In the genomic region with DNA sequence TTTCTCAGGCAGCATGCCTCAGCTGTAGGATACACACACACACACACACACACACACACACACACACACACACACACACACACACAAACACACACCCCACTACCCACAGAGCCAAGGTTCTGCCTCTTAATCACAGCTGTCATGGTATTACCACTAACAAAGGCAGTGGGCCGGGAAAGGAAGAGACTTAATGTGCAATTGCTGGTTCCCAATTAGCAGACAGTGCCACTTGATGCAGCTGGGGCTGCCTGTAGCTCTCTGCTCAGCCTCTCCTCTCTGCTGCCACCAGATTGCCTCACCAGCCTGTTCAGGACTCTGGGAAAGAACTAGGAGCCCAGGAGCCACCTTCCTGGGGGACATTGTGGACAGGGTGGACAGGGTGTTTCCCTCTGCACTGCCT, we compare ENCODE assay signal across 13 mouse cellular contexts. TPM values are rescaled to one million over a fixed set of nuclear protein-coding genes. Genes with fewer than 3 reads are reported as not detected.
DNase-seq lines count a peak whose midpoint lies in the region; ATAC-seq lines count a peak whose summit lies in the region.
"Had no signal": no experiment of that assay in that cellular context is flagged by ENCODE, and none has a peak within 500 bp of the region (broad histone marks: within the 10 kb centered on the region; RNA-seq: fewer than 3 reads in every experiment).

No protein-coding gene starts in this region.

- peaks cover 3% of the 10 kb centered on the region; the same call in 1 of the 2 replicates for H3K27me3 ChIP-seq in midbrain, embryonic 12.5 days
- no peaks in the 10 kb centered on the region for H3K27me3 ChIP-seq in midbrain, embryonic 16.5 days (ENCODE audit: control insufficient read depth, insufficient read depth, low read depth, low read length)
- H3K27me3 ChIP-seq in forebrain, embryonic 13.5 days: no peaks in the 10 kb centered on the region
- H3K27me3 ChIP-seq in hindbrain, embryonic 13.5 days: peaks cover 4% of the 10 kb centered on the region; the same call in 1 of the 2 replicates
- no peaks in the 10 kb centered on the region for H3K27me3 ChIP-seq in neural tube, embryonic 14.5 days (ENCODE audit: control insufficient read depth, insufficient read depth, low read length)
- H3K27me3 ChIP-seq: embryonic facial prominence, embryonic 15.5 days had no signal

- no peak overlapping the region; the same call in 1 of the 2 replicates for H3K9ac ChIP-seq in midbrain, embryonic 12.5 days (replicated peaks)
- no peak overlapping the region for H3K9ac ChIP-seq in midbrain, embryonic 16.5 days (ENCODE audit: low read depth, low read length)
- no peak overlapping the region for H3K9ac ChIP-seq in forebrain, embryonic 13.5 days
- H3K9ac ChIP-seq in hindbrain, embryonic 13.5 days: peak overlapping the region; percentile 35; the same call in 1 of the 2 replicates
- no peak overlapping the region for H3K9ac ChIP-seq in neural tube, embryonic 14.5 days (replicated peaks; ENCODE audit: low read depth, low read length)
- H3K9ac ChIP-seq: embryonic facial prominence, embryonic 15.5 days; limb, embryonic 12.5 days had no signal

- H3K36me3 ChIP-seq in midbrain, embryonic 12.5 days: no peaks in the 10 kb centered on the region
- H3K36me3 ChIP-seq in midbrain, embryonic 16.5 days (ENCODE audit: control insufficient read depth, insufficient read depth, low read length): no peaks in the 10 kb centered on the region
- H3K36me3 ChIP-seq in forebrain, embryonic 13.5 days (ENCODE audit: poor library complexity, severe bottlenecking): no peaks in the 10 kb centered on the region
- H3K36me3 ChIP-seq in hindbrain, embryonic 13.5 days: no peaks in the 10 kb centered on the region
- H3K36me3 ChIP-seq in neural tube, embryonic 14.5 days (ENCODE audit: control insufficient read depth, insufficient read depth, low read length): no peaks in the 10 kb centered on the region
- H3K36me3 ChIP-seq: embryonic facial prominence, embryonic 15.5 days; limb, embryonic 12.5 days had no signal

- H3K9me3 ChIP-seq in midbrain, embryonic 12.5 days: no peaks in the 10 kb centered on the region
- H3K9me3 ChIP-seq in midbrain, embryonic 16.5 days (replicated peaks; ENCODE audit: control insufficient read depth, low read length, poor library complexity, severe bottlenecking): no peaks in the 10 kb centered on the region
- no peaks in the 10 kb centered on the region for H3K9me3 ChIP-seq in forebrain, embryonic 13.5 days (replicated peaks)
- no peaks in the 10 kb centered on the region for H3K9me3 ChIP-seq in hindbrain, embryonic 13.5 days
- H3K9me3 ChIP-seq in neural tube, embryonic 14.5 days (ENCODE audit: control insufficient read depth, low read length): no peaks in the 10 kb centered on the region
- H3K9me3 ChIP-seq: embryonic facial prominence, embryonic 15.5 days; limb, embryonic 12.5 days had no signal

- H3K4me1 ChIP-seq in midbrain, embryonic 12.5 days: peaks cover 7% of the 10 kb centered on the region; the same call in 1 of the 2 replicates
- no peaks in the 10 kb centered on the region for H3K4me1 ChIP-seq in midbrain, embryonic 16.5 days (ENCODE audit: control insufficient read depth, insufficient read depth, low read length)
- peaks cover 7% of the 10 kb centered on the region for H3K4me1 ChIP-seq in forebrain, embryonic 13.5 days
- peaks cover 8% of the 10 kb centered on the region for H3K4me1 ChIP-seq in hindbrain, embryonic 13.5 days (replicated peaks)
- H3K4me1 ChIP-seq in neural tube, embryonic 14.5 days (ENCODE audit: control insufficient read depth, insufficient read depth, low read length): no peaks in the 10 kb centered on the region
- H3K4me1 ChIP-seq: embryonic facial prominence, embryonic 15.5 days; limb, embryonic 12.5 days had no signal

- no peak overlapping the region for H3K27ac ChIP-seq in midbrain, embryonic 12.5 days (replicated peaks)
- H3K27ac ChIP-seq in midbrain, embryonic 16.5 days (ENCODE audit: low read length): no peak overlapping the region
- H3K27ac ChIP-seq in forebrain, embryonic 13.5 days: no peak overlapping the region
- H3K27ac ChIP-seq in hindbrain, embryonic 13.5 days: peak overlapping the region; percentile 23; the same call in 1 of the 2 replicates
- H3K27ac ChIP-seq in neural tube, embryonic 14.5 days (ENCODE audit: low read depth, low read length): no peak overlapping the region
- H3K27ac ChIP-seq: embryonic facial prominence, embryonic 15.5 days; kidney, postnatal 0 days; limb, embryonic 12.5 days had no signal

- WGBS in midbrain, embryonic 12.5 days: 36% methylated on average over 1 of the region's 1 CpGs
- 9% methylated on average over 1 of the region's 1 CpGs for WGBS in midbrain, embryonic 16.5 days
- WGBS in forebrain, embryonic 13.5 days: 6% methylated on average over 1 of the region's 1 CpGs
- 7% methylated on average over 1 of the region's 1 CpGs for WGBS in hindbrain, embryonic 13.5 days
- WGBS in neural tube, embryonic 14.5 days: 5% methylated on average over 1 of the region's 1 CpGs

- no peak overlapping the region for H3K4me3 ChIP-seq in midbrain, embryonic 12.5 days
- no peak overlapping the region for H3K4me3 ChIP-seq in midbrain, embryonic 16.5 days (ENCODE audit: low read depth, low read length)
- no peak overlapping the region for H3K4me3 ChIP-seq in forebrain, embryonic 13.5 days
- H3K4me3 ChIP-seq in hindbrain, embryonic 13.5 days: no peak overlapping the region
- no peak overlapping the region for H3K4me3 ChIP-seq in neural tube, embryonic 14.5 days (ENCODE audit: low read depth, low read length)
- H3K4me3 ChIP-seq: embryonic facial prominence, embryonic 15.5 days; limb, embryonic 12.5 days had no signal

- DNase-seq in kidney, postnatal 25 days: no peak
- DNase-seq in cerebellum, postnatal 36 days: no peak
- DNase-seq: adrenal gland, postnatal 25 days; cerebellum, adult 18-20 months; lung, adult 2 months had no signal

- no peak overlapping the region for H3K4me2 ChIP-seq in midbrain, embryonic 12.5 days (replicated peaks)
- no peak overlapping the region for H3K4me2 ChIP-seq in midbrain, embryonic 16.5 days (ENCODE audit: low read length)
- H3K4me2 ChIP-seq in forebrain, embryonic 13.5 days: no peak overlapping the region
- no peak overlapping the region for H3K4me2 ChIP-seq in hindbrain, embryonic 13.5 days
- H3K4me2 ChIP-seq in neural tube, embryonic 14.5 days (ENCODE audit: low read depth, low read length): no peak overlapping the region
- H3K4me2 ChIP-seq: embryonic facial prominence, embryonic 15.5 days; limb, embryonic 12.5 days had no signal

- 0 out of 2 replicates have a peak, but pooled peaks have one; percentile 19 for ATAC-seq in midbrain, embryonic 12.5 days (ENCODE audit: low FRiP score, low read depth)
- no peak for ATAC-seq in midbrain, embryonic 16.5 days
- peak; percentile 85 for ATAC-seq in forebrain, embryonic 13.5 days
- ATAC-seq in hindbrain, embryonic 13.5 days (ENCODE audit: low FRiP score): peak; percentile 57
- ATAC-seq in neural tube, embryonic 14.5 days (ENCODE audit: low read depth): peak; percentile 77; the same call in 1 of the 2 replicates

RNA-seq across cellular contexts. Expression of gene Ttll9, which starts 23.3 kb away (rescaled TPM):
- polyA plus RNA-seq in midbrain, embryonic 12.5 days (2016; fragmentation: Nextera tagmentation; extraction: Ambion mirVana): 1.4 and 1.7 TPM in 2 replicates
- polyA plus RNA-seq in midbrain, embryonic 16.5 days (2015; fragmentation: Nextera tagmentation; extraction: Ambion mirVana): 6.8 and 9.2 TPM in 2 replicates
- polyA plus RNA-seq in forebrain, embryonic 13.5 days (2015; fragmentation: Nextera tagmentation; extraction: Ambion mirVana): 1.7 and 1.8 TPM in 2 replicates
- 5.0 and 5.5 TPM in 2 replicates for polyA plus RNA-seq in hindbrain, embryonic 13.5 days (2015; fragmentation: Nextera tagmentation; extraction: Ambion mirVana)
- 6.4 and 8.2 TPM in 2 replicates for polyA plus RNA-seq in neural tube, embryonic 14.5 days (2014; fragmentation: Nextera tagmentation; extraction: Ambion mirVana)

RNA-seq across cellular contexts. Expression of gene Pdrg1, which starts 29.6 kb away (rescaled TPM):
- 128 and 129 TPM in 2 replicates for polyA plus RNA-seq in midbrain, embryonic 12.5 days (2016; fragmentation: Nextera tagmentation; extraction: Ambion mirVana)
- polyA plus RNA-seq in midbrain, embryonic 16.5 days (2015; fragmentation: Nextera tagmentation; extraction: Ambion mirVana): 236 and 259 TPM in 2 replicates
- 142 TPM in 2 replicates for polyA plus RNA-seq in forebrain, embryonic 13.5 days (2015; fragmentation: Nextera tagmentation; extraction: Ambion mirVana)
- polyA plus RNA-seq in hindbrain, embryonic 13.5 days (2015; fragmentation: Nextera tagmentation; extraction: Ambion mirVana): 189 and 197 TPM in 2 replicates
- polyA plus RNA-seq in neural tube, embryonic 14.5 days (2014; fragmentation: Nextera tagmentation; extraction: Ambion mirVana): 157 TPM in 2 replicates

RNA-seq across cellular contexts. Expression of gene Dusp15, which starts 34.1 kb away (rescaled TPM):
- polyA plus RNA-seq in midbrain, embryonic 12.5 days (2016; fragmentation: Nextera tagmentation; extraction: Ambion mirVana): 1.2 and 1.4 TPM in 2 replicates
- 10.6 and 13.7 TPM in 2 replicates for polyA plus RNA-seq in midbrain, embryonic 16.5 days (2015; fragmentation: Nextera tagmentation; extraction: Ambion mirVana)
- polyA plus RNA-seq in forebrain, embryonic 13.5 days (2015; fragmentation: Nextera tagmentation; extraction: Ambion mirVana): 2.5 and 4.1 TPM in 2 replicates
- 7.2 and 8.2 TPM in 2 replicates for polyA plus RNA-seq in hindbrain, embryonic 13.5 days (2015; fragmentation: Nextera tagmentation; extraction: Ambion mirVana)
- polyA plus RNA-seq in neural tube, embryonic 14.5 days (2014; fragmentation: Nextera tagmentation; extraction: Ambion mirVana): 9.2 and 12.6 TPM in 2 replicates

RNA-seq across cellular contexts. Expression of gene Xkr7, which starts 46.1 kb away (rescaled TPM):
- polyA plus RNA-seq in midbrain, embryonic 12.5 days (2016; fragmentation: Nextera tagmentation; extraction: Ambion mirVana): 0.97 and 1.5 TPM in 2 replicates
- 1.6 and 1.9 TPM in 2 replicates for polyA plus RNA-seq in midbrain, embryonic 16.5 days (2015; fragmentation: Nextera tagmentation; extraction: Ambion mirVana)
- polyA plus RNA-seq in forebrain, embryonic 13.5 days (2015; fragmentation: Nextera tagmentation; extraction: Ambion mirVana): 1.0 and 1.5 TPM in 2 replicates
- polyA plus RNA-seq in hindbrain, embryonic 13.5 days (2015; fragmentation: Nextera tagmentation; extraction: Ambion mirVana): 1.7 and 2.0 TPM in 2 replicates
- polyA plus RNA-seq in neural tube, embryonic 14.5 days (2014; fragmentation: Nextera tagmentation; extraction: Ambion mirVana): 0.81 and 1.5 TPM in 2 replicates
- polyA plus RNA-seq: embryonic facial prominence, embryonic 15.5 days; kidney, postnatal 0 days; limb, embryonic 12.5 days; lung, adult 2 months had no signal

RNA-seq across cellular contexts. Expression of gene Foxs1, which starts 52.6 kb away (rescaled TPM):
- 2.4 and 2.6 TPM in 2 replicates for polyA plus RNA-seq in midbrain, embryonic 12.5 days (2016; fragmentation: Nextera tagmentation; extraction: Ambion mirVana)
- 4.0 and 4.3 TPM in 2 replicates for polyA plus RNA-seq in midbrain, embryonic 16.5 days (2015; fragmentation: Nextera tagmentation; extraction: Ambion mirVana)
- 2.7 and 2.9 TPM in 2 replicates for polyA plus RNA-seq in forebrain, embryonic 13.5 days (2015; fragmentation: Nextera tagmentation; extraction: Ambion mirVana)
- 3.3 and 3.8 TPM in 2 replicates for polyA plus RNA-seq in hindbrain, embryonic 13.5 days (2015; fragmentation: Nextera tagmentation; extraction: Ambion mirVana)
- polyA plus RNA-seq in neural tube, embryonic 14.5 days (2014; fragmentation: Nextera tagmentation; extraction: Ambion mirVana): 2.9 and 3.4 TPM in 2 replicates
- polyA plus RNA-seq: limb, embryonic 12.5 days had no signal
